Mouse (Mus musculus) adipocyte (in vitro differentiated cells): ENCODE results near the gene Nme1.

ENCODE experiments used
- DNase-seq: peaks from one replicate; pipeline ENCODE4 v3.0.0-alpha.2; 2016; ENCODE audit warnings: low spot score

Gene Nme1

DNA sequence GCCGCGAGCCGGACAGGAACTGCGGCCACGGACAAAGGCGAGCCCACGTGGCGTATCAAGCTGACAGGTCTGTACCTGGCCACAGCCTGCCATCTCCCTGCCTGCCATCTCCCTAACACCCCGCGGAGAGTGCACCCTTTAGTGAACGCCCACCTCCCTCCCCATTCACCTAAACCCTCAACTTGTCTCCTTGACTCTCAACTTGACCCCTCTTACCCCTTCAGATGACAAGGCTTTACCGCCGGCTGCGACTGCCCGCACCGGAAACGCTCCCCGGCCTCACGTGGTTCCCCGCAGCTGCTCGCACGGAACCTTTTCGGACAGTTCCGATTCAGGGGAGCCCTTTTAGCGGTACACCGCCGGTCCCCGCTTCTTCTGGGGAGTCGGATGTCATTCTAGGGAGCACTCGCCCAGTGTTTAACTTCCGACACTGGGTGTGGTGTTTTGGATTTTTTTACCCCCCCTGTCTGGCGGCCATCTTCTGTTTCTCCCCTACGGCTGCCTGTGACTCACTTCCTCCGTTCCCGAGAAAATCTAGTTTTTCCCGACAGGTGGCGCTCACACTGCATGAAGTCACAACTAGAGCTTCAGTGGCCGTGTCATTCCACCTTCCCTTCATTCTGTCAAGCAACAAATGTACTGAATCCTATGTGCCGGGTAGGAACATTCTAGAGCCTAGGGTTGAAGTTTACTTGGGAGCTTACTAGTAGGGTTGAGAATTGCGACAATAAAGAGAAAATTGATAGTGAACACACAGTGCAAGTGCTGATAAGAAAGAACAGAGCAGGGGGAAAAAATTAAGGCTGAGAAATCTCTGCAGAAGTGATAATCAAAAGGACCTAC, at the start of gene Nme1, which contains the start of gene Gm20390:
Gene Nme1, minus strand, starts transcription at position 517 of the 843 bp plus-strand sequence.
Gene Gm20390, minus strand, starts transcription at position 289 of the 843 bp plus-strand sequence.
- DNase-seq, result peak; percentile 98

DNA sequence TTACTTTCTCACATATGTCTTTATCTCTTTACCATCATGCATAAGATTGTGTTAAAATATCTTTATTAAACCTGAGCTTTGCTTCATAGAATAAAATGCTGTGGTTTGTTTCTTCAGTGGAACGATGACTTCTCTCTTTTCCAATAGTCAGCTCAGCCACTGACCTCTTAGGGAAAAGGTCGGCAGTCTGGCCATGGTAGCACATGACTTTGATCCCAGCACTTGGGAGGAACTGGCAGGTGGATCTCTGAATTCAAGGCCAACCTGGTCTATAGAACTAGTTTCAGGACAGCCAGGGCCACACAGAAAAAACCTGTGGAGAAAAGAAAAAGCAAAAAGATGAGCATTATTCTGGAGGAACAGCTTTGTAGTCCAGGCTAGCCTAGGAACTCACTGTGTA, 35.0 kb upstream of the Nme1 start:
- DNase-seq, result no peak

DNA sequence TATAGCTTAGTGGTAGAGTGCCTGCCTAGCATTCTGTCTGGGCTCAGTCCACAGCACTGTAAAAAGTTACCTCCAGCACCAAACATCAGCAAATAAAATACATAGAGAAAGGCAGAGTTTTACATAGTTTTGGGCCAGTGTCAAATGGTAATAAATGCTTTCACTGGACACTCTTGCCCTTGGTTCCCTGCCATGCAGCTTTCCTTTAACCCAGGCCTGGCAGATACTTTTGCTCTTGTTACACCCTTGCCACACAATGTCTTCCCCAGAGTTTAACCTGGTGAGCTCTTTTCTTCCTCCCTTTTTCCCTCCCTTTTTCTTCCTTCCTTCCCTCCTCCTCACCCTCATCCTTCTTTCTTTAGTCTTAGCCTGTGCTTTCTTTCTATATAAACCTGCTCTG, 31.0 kb upstream of the Nme1 start:
- DNase-seq, result peak; percentile 58

DNA sequence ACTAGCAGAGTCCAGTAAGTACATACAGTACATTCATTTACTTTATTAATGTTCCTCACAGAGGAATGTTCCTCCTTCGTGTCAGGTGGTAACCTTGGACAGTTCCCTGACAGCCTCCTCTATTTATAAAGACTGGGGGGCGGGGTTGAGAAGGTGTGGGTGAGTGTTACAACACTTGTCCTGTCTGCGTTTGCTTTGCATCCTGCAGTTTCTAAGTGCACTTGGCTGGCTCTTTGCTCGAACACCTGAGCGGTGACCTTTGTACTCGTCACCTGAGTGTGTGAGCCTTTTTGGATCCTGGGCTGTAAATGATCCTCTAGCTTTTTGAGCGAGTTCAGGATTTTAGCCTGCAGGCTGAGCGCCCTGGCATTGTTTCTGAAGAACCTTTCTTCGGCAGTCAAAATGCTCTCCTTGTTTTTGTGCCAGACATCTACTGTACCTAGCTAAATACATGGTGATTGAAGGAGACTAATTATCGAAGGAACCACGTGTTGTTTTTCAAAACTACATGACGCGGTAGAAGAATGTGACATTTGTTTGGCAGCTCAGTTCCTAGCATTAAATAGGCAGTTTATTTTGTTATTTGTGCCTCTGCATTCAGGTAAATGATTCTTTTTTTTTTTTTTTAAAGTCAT, 28.9 kb upstream of the Nme1 start:
- DNase-seq, result peak; percentile 43

DNA sequence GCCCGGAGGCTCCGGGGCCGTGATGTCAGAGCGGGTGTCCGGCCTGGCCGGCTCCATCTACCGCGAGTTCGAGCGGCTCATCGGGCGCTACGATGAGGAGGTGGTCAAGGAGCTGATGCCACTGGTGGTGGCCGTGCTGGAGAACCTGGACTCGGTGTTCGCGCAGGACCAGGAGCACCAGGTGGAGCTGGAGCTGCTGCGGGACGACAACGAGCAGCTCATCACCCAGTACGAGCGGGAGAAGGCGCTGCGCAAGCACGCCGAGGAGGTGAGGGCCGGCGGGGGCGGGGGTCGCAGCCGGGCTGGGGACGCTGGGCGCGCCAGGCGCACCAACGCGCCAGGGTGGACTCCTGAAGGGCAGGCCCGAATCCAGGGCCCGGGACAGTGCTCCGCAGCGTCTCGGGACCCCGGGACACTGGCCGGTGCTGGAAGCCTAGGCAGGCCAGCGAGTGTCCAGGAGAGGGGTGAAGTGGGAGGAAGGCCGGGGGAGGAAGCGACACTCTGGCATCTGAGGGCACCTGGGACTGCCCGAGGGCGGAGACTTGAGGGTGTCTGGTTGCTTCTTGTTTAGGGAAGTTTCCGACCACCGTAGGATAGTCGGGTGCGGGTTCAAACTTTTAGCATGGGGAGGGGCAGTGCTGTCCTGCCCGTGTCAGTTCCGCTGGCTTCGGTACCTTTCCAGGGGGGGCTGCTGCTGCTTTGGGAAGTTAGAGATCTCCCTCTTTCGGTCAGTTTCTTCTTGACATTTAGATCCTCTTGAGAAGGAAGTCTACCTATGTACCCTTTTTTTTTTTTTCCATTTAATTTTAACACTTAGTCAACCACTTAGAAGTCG, 28.2 kb upstream of the Nme1 start:
- DNase-seq, result peak; percentile 51

DNA sequence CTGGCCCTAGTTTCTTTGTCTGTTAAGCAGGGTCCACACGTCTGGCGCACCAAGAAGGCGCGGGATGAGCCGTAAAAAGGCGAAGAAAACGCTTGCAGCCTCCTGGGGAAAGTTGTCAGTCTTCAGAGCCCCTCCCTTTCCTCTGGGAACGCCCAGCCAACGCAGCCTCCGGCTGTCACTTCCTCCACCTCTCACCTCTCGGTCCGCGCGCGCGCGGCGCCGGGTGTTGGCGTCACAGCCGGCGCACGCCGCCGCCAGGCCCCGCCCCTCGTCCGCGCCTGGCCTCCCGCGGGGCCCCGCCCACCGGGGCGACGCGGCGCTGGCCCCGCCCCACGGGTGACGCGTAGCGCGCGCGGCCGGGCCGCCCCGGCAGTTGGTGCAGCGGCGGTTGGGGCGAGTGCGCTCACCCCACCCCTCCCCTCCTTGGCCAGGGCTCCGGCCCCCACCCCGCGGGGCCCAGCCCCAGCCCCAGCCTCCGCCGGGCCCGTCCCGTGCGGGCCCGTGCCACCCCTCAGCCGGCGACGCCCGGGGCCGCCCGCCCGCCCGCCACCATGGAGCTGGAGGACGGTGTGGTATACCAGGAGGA, 27.5 kb upstream of the Nme1 start, which contains the start of gene Spag9:
Gene Spag9, plus strand, starts transcription at position 372 of the 586 bp plus-strand sequence.
- DNase-seq, result peak; percentile 96

DNA sequence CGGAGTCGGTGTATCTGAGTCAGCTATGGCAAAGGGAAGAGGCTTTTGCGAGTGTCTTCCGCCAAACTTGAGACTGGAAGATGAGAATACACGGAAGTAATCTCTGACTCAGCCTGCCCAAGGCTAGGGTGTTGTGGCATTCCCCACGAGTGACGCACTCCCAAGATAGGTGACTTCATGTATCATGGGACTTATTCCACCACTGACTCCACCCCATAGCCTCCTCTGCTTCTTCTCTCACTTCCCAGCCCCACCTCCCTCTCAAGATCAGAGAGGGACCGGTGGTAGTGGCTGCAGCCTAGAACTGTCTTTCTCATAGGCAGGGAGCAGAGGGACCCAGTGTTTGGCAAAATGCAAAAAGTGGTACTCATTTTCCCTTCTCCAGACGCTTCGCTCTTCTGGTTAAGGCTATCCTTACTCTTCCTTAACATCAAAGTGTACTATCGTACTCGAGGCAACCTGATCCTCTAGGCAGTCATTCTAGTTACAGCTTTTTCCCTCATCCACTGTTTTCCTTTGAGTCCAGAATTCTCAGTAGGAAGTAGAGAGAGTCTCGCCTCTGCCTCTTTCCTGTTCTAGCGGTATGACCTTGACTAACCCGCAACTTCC, 26.9 kb upstream of the Nme1 start:
- peak; percentile 92 for DNase-seq

DNA sequence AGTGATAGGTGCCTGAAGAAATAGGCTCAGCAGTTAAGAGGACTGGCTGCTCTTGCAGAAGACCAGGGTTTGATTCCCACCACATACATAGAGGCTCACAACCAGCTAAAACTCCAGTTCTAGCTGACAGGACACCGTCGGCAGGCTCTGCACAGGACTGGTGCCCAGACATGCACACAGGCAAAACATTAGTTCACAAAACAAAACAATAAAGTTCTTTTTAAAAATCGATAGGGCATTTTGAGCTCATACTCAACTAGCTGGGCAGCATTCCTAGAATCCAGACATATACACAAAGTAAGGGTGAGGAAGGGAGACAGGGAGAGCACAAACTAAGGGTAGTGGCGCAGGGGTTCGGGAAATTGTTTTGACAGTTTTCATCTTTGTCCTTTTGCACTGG, 26.2 kb upstream of the Nme1 start:
- DNase-seq, result no peak

DNA sequence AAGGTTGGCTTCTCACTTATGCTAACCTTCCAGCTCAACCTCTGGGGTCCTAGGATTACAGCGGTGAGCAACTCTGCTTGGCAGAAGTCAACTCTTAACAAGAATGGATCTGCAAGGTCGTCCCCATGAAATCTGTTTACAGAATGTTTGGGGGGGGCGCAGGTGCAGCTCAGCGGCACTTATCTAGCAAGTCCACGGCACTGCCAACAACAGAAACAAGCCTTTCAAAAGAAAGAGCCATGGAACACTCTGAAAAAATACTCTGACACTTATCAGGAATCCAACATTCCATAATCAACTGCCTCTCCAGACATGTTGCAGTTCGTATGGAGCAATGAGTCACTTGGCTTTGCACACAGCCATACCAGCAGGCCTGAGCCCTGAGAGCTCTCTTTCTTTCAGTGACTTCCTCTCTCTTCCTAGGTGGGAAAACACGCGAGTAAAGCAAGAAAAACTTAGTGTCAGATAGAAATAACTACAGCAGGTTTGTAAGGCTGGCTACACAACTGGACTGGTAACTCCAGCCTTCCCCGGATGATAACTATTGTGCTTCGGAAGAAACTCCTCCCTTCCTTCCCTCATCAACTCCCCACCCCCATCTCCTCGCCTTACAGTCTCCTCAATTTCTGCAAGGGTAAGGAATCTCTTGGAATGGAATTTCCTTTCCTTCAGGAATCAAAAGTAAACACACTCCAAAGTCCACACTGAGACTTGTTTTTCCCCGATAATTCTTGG, 20.2 kb upstream of the Nme1 start:
- DNase-seq, result peak; percentile 37

DNA sequence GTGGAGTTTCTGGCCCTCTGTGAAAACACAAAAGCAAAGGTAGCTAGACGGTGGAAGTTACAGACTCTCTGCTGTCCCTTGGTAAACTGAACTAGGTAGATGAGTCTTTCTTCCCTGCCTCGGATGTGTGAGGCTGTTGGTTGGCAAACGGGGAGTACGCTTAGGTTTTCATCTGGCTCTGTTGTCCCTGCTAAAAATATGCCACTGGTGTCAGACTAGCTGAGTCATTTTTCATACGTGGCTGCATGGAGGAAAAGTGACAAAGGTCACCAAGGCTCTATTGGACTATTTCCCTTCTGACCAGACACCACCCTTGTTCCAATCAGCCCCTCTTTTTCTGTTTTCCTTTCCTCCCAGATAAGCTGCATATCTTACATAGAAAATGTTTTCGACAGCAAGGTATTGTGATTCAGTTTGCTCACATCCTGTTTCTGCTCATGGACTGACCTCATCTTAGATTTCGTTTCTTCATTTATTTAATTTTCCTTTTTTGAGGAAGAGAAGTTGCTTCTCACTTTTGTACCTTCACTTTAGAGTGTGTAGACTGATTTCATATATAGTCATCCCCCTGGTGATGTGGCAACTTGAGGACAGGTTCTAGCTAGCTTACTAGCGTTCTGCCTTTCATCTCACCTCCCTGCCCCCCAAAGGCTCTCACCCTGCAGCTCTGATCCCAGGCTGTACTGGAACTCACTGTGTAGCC, 19.5 kb upstream of the Nme1 start:
- DNase-seq, result peak; percentile 61

DNA sequence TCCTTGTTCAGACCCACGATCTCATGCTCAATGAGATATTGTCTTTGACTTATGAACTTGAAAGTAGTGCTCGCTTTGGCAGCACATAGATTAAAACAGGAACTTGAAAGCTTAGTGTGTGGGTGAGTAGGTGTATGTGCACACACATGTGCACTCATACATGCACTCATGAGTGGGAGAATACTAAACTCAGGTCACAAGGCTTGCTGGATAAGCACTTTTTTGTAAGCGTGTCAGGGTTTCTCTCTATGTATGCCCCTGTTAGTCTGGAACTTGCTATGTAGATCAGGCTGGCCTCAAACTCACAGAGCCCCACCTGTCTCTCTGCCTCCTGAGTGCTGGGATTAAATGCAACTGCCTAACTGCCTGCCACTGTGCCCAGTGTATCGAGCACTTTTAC, 18.7 kb upstream of the Nme1 start:
- no peak for DNase-seq

DNA sequence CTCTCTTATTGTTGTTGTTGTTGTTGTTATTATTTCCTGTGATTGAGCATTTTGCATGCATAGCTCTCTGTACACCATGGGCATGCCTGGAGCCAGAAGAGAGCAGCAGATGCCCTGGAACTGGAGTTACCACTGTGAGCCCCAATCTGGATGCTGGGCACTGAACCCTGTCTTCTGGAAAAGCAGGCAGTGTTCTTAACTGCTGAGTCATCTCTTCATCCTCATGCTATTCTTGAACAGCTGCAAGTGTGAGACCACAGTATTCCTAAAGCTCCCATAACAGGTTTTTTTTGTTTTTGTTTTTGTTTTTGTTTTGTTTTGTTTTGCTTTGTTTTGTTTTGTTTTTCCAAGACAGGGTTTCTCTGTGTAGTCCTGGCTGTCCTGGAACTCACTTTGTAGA, 18.0 kb upstream of the Nme1 start:
- no peak for DNase-seq

DNA sequence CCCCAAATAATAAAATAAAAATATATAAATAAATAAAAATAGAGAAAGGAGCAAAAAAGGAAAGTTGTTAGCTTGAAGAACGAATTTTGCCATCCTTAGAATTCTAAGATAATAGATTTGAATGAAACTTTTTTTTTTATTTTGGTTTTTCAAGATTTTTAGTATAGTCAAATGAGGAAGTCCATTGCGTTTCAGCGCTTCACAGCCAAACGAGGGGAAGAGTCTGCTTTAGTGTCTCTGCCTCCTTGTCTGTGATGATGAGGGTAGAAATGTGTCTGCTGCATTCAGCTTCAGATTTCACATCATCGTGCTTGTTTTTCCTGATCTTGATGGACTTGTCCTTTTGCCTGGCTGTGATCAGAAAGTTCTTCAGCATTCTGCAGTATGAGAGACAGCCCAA, 16.9 kb upstream of the Nme1 start:
- DNase-seq, result no peak

DNA sequence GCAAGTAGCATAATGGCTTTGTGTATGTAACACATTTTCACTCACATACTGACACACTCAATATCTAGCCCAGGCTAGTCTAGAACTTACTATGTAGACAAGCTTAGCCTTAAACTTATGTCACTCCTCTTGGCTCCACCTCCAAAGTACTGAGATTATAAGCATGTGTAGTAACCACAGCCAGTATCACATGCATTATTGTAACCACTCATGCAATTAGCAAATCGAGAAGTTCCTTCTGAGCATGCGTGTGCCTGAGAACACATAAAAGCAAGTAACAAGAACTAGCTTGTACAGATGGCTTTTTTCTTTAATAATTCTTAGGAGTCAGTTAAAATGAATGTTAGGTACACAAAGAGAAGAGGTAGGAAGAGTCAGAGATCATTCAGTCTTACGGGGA, 16.3 kb upstream of the Nme1 start:
- DNase-seq, result no peak

DNA sequence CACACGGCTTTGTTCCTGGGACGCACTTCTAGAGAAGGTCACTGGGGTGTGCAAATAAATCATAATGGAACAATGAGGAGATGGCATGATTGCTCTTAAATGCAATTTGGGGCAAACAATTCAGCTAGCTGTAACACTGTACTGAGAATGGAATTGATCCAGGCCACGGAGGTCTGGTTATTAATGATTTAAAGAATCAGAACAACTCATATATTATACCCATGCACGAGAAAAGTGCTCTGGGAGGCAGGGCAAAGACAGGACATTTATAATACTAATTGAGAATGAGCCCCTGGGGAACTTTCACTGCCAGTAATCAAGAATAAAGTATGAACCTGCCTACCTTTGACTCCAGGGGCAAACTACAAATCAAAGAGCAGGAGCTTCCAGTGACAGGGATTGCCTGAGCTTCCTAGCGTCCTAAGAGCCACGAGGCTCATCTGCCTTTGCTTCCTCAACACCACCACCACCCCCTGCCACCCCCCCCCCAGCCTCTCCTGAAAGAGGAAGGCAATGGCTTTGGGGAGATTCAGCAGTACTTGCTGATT, 11.3 kb upstream of the Nme1 start:
- no peak for DNase-seq

DNA sequence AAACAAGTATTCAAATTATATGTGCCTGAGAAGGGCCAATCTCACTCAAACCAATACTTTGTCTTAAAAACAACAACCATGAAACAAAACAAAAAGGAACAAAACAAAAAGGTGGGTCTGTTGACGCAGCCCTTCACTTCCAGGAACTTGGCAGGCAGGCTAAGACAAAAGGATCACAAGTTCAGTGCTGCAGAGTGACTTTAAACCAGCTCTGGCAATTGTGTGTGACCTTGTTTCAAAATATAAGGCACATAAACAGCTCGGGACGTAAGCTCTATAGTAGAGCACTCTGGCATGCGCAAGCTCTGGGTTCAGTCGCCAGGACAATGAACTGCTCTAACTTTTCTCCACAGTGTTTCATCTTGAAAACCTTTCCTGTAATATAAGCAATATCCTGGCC, 4.6 kb upstream of the Nme1 start:
- no peak for DNase-seq

DNA sequence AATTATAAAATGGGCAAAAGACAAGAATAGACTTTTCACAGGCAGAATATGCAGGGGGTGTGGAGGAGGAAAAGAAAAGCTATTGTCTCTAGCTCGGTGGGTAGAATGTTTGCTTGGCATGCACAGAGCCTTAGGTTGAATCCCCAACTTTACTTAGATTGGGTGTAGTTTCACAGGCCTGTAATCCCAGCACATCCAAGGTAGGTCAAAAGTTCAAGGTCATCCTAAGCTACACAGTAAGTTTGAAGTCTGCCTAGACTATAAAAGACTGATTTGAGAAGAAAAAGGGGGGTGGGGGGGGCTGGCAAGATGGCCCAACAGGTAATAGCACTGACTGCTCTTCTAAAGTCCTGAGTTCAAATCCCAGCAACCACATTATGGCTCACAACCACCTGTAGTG, 1.5 kb upstream of the Nme1 start:
- DNase-seq, result no peak

DNA sequence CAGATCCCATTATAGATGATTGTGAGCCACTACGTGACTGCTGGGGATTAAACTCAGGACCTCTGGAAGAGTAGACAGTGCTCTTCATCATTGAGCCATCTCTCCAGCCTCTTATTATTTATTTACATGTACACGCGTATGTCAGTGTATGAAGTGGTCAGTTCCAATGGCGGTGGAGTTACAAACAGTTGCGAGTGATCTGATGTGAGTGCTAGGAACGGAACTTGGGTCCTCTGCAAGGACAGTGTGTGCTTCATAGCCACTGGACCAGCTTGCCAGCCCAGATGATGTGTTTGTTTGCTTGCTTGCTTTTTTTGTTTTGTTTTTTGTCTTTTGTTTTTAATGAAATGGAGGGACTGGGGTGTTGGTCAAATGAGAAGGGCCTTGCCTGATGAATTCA, 850 bp upstream of the Nme1 start:
- no peak for DNase-seq

DNA sequence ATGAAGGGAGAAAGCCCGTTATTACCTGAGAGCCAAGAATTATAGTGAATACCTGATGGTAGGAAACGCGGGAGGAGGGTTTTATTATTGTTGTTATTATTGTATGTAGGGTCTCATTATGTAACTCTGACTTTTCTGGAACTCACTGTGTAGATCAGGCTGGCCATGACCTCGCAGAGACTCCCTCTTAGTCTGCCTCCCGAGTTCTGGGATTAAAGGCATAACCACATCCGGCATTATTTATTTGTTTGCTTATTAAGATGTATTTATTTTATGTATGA, 467 bp upstream of the Nme1 start:
- no peak for DNase-seq

DNA sequence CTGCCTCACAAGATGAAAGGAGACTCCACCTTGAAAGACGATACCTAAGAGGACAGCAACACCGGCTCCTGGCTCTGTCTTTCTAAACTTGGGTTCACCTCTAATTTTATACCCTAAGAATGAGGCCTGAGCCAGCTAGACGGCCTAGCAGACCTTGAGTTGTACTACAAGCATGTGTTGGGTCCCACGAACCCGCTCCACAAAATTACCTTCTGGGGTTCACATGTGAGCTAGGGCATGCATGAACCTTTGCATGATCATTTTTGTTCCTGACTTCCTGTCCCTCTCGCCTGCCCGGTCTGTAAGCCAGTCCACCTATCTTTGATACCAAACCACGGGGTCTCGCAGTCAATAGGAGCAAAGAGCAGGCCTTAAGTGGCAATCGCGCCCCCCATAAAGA, 940 bp downstream of the Nme1 start:
- DNase-seq, result no peak
